Mouse (Mus musculus): ENCODE results near the gene 4930432K21Rik. TPM values are rescaled to one million over a fixed set of nuclear protein-coding genes. Genes with fewer than 3 reads are reported as not detected.

4930432K21Rik gene
- total and polyA plus RNA-seq, 3 experiments, result 0.09 TPM; not detected in 2

- H3K27me3 ChIP-seq (replicated peaks), result no peaks in the 10 kb centered on the region
- dilution Hi-C loops (cut with MboI; ENCODE audit: extremely low pct_ligation_motif_present, extremely low pct_unique_long_range_greater_than_20kb, low sequenced_read_pairs) (no loop called here), in situ Hi-C loops (cut with MboI; ENCODE audit: low pct_ligation_motif_present, low pct_unique_long_range_greater_than_20kb, low sequenced_read_pairs) (loop anchor here (25.0 kb wide), 1 partner anchor 160 kb away; no protein-coding TSS in a partner anchor)
- TF ChIP-seq CHD2 (IDR thresholded peaks at IDR 0.05; ENCODE audit: low read length) (no peak), ZKSCAN1 (IDR thresholded peaks at IDR 0.05; ENCODE audit: borderline replicate concordance, low read depth, low read length) (no peak), POLR2A (IDR thresholded peaks at IDR 0.05; ENCODE audit: low read depth, low read length) (no peak)
- no peaks in the 10 kb centered on the region for H3K9me3 ChIP-seq (replicated peaks; ENCODE audit: low read length)
- H3K27ac ChIP-seq (ENCODE audit: insufficient read depth, low read depth), result peak overlapping the region; percentile 30
- H3K36me3 ChIP-seq (replicated peaks in 1 of 2; ENCODE audit: control insufficient read depth in 1 of 2, insufficient read depth in 1 of 2, low read length in 1 of 2), result peaks cover 12 to 28% of the 10 kb centered on the region in 2 experiments
- peak overlapping the region; percentile 71 to 96 (median 82) for H3K4me3 ChIP-seq (replicated peaks in 1 of 3; ENCODE audit: low read depth in 2 of 3, low read length in 2 of 3, poor library complexity in 1 of 3)
- peak overlapping the region; percentile 93 for H3K9ac ChIP-seq (ENCODE audit: insufficient read depth, low read depth)
- peaks cover 28% of the 10 kb centered on the region for H3K79me2 ChIP-seq (replicated peaks; ENCODE audit: control insufficient read depth, extremely low read depth, insufficient read depth, poor library complexity, severe bottlenecking)
- peak overlapping the region; percentile 84 for H3K4me2 ChIP-seq (ENCODE audit: insufficient read depth, low read depth, poor library complexity, severe bottlenecking)
- no peak for DNase-seq (ENCODE audit: extremely low read depth)
- H3K4me1 ChIP-seq (ENCODE audit: control insufficient read depth in 1 of 2, insufficient read depth in 2 of 2), result peaks cover 19 to 60% of the 10 kb centered on the region in 2 experiments
These were observed 54.6 kb downstream of the 4930432K21Rik start for GRCm38 (mm10) chr8:84202466-84202865.

- TF ChIP-seq POLR2A (IDR thresholded peaks at IDR 0.05; ENCODE audit: low read depth, low read length) (peak; percentile 68; the same call in 1 of the 2 replicates), MEF2A (IDR thresholded peaks at IDR 0.05; ENCODE audit: borderline replicate concordance, low read depth, low read length) (0 out of 2 replicates have a peak, but pooled peaks have one; percentile 28), TBP (conservative IDR thresholded peaks at IDR 0.05; ENCODE audit: low read depth, low read length) (0 out of 2 replicates have a peak, but pooled peaks have one; percentile 28), CHD1 (IDR thresholded peaks at IDR 0.05; ENCODE audit: low read depth, low read length) (no peak), ZNF384 (IDR thresholded peaks at IDR 0.05; ENCODE audit: low read depth, low read length) (no peak), IRF4 (IDR thresholded peaks at IDR 0.05; ENCODE audit: low read depth, low read length) (peak; percentile 33; the same call in 1 of the 2 replicates), E2F4 (IDR thresholded peaks at IDR 0.05; ENCODE audit: insufficient replicate concordance, low read depth, low read length) (no peak), MAFK (IDR thresholded peaks at IDR 0.05; ENCODE audit: insufficient replicate concordance, low read length) (no peak), CHD2 (IDR thresholded peaks at IDR 0.05; ENCODE audit: low read length) (peak; percentile 37; the same call in 1 of the 2 replicates), SMC3 (IDR thresholded peaks at IDR 0.05; ENCODE audit: low read depth, low read length) (no peak), ZKSCAN1 (IDR thresholded peaks at IDR 0.05; ENCODE audit: borderline replicate concordance, low read depth, low read length) (no peak), MXI1 (IDR thresholded peaks at IDR 0.05; ENCODE audit: low read depth, low read length) (peak; percentile 4; the same call in 1 of the 2 replicates), BHLHE40 (IDR thresholded peaks at IDR 0.05; ENCODE audit: low read depth, low read length) (no peak), UBTF (IDR thresholded peaks at IDR 0.05; ENCODE audit: low read depth, low read length) (0 out of 2 replicates have a peak, but pooled peaks have one; percentile 21), SIN3A (IDR thresholded peaks at IDR 0.05; ENCODE audit: low read length) (0 out of 2 replicates have a peak, but pooled peaks have one; percentile 53)
- in situ Hi-C loops (cut with MboI; ENCODE audit: low pct_ligation_motif_present, low pct_unique_long_range_greater_than_20kb, low sequenced_read_pairs), result loop anchor here (25.0 kb wide), 1 partner anchor 159 kb away; no protein-coding TSS in a partner anchor
- Histone ChIP-seq H3K4me1 (ENCODE audit: control insufficient read depth in 1 of 2, insufficient read depth in 2 of 2) (peaks cover 26 to 63% of the 10 kb centered on the region in 2 experiments), H3K27me3 (replicated peaks) (no peaks in the 10 kb centered on the region), H3K27ac (ENCODE audit: insufficient read depth, low read depth) (peak overlapping the region; percentile 94), H3K36me3 (replicated peaks in 1 of 2; ENCODE audit: control insufficient read depth in 1 of 2, insufficient read depth in 1 of 2, low read length in 1 of 2) (peaks cover 13 to 33% of the 10 kb centered on the region in 2 experiments), H3K79me2 (replicated peaks; ENCODE audit: control insufficient read depth, extremely low read depth, insufficient read depth, poor library complexity, severe bottlenecking) (peaks cover 28% of the 10 kb centered on the region), H3K4me2 (ENCODE audit: insufficient read depth, low read depth, poor library complexity, severe bottlenecking) (peak overlapping the region; percentile 84), H3K9ac (ENCODE audit: insufficient read depth, low read depth) (peak overlapping the region; percentile 93), H3K4me3 (replicated peaks in 1 of 3; ENCODE audit: low read depth in 2 of 3, low read length in 2 of 3, poor library complexity in 1 of 3) (peak overlapping the region; percentile 71 to 96 (median 82)), H3K9me3 (replicated peaks; ENCODE audit: low read length) (no peaks in the 10 kb centered on the region)
- dilution Hi-C loops (cut with MboI; ENCODE audit: extremely low pct_ligation_motif_present, extremely low pct_unique_long_range_greater_than_20kb, low sequenced_read_pairs), result no loop called here
- peak; percentile 72 for DNase-seq (ENCODE audit: extremely low read depth)
These were observed 55.4 kb downstream of the 4930432K21Rik start for GRCm38 (mm10) chr8:84202938-84203917.
